8 mouse cellular contexts compared by ENCODE assay signal in genomic region chr14:28417019-28417418, GRCm38 (mm10).
A peak's percentile ranks its signal among the peaks of the same experiment; 100 is the strongest.
DNase-seq lines count a peak whose midpoint lies in the region; ATAC-seq and TF ChIP-seq lines count a peak whose summit lies in the region.
"Had no signal": no experiment of that assay in that cellular context is flagged by ENCODE, and none has a peak within 500 bp of the region (broad histone marks: within the 10 kb centered on the region; RNA-seq: fewer than 3 reads in every experiment).

No protein-coding gene starts in this region.

- WGBS in midbrain, embryonic 15.5 days = 19% methylated on average over 8 of the region's 8 CpGs
- WGBS in midbrain, postnatal 0 days = 21% methylated on average over 8 of the region's 8 CpGs
- 17% methylated on average over 8 of the region's 8 CpGs for WGBS in forebrain, embryonic 15.5 days

- H3K27ac ChIP-seq in midbrain, embryonic 15.5 days = peak overlapping the region; percentile 12; the same call in 1 of the 2 replicates
- H3K27ac ChIP-seq in midbrain, postnatal 0 days (ENCODE audit: low read depth, low read length) = no peak overlapping the region
- 0 out of 2 replicates have a peak overlapping the region, but pooled peaks have one; percentile 0 for H3K27ac ChIP-seq in forebrain, embryonic 15.5 days (replicated peaks)

- peaks cover 7% of the 10 kb centered on the region for H3K4me1 ChIP-seq in midbrain, embryonic 15.5 days
- no peaks in the 10 kb centered on the region for H3K4me1 ChIP-seq in midbrain, postnatal 0 days (ENCODE audit: insufficient read depth, low read length)
- peaks cover 20% of the 10 kb centered on the region for H3K4me1 ChIP-seq in forebrain, embryonic 15.5 days

- no peaks in the 10 kb centered on the region for H3K9me3 ChIP-seq in midbrain, embryonic 15.5 days
- no peaks in the 10 kb centered on the region for H3K9me3 ChIP-seq in midbrain, postnatal 0 days (ENCODE audit: low read length)
- no peaks in the 10 kb centered on the region for H3K9me3 ChIP-seq in forebrain, embryonic 15.5 days

- H3K4me2 ChIP-seq in midbrain, embryonic 15.5 days = no peak overlapping the region
- no peak overlapping the region for H3K4me2 ChIP-seq in midbrain, postnatal 0 days (ENCODE audit: low read depth, low read length, poor library complexity, severe bottlenecking)
- no peak overlapping the region for H3K4me2 ChIP-seq in forebrain, embryonic 15.5 days (replicated peaks)

- H3K27me3 ChIP-seq in midbrain, embryonic 15.5 days (replicated peaks) = no peaks in the 10 kb centered on the region
- H3K27me3 ChIP-seq in midbrain, postnatal 0 days (ENCODE audit: insufficient read depth, low read length) = no peaks in the 10 kb centered on the region
- H3K27me3 ChIP-seq in forebrain, embryonic 15.5 days = no peaks in the 10 kb centered on the region
- H3K27me3 ChIP-seq: Patski had no signal

- no peak for ATAC-seq in midbrain, embryonic 15.5 days (replicated peaks)
- no peak for ATAC-seq in midbrain, postnatal 0 days (ENCODE audit: low FRiP score)
- ATAC-seq in forebrain, embryonic 15.5 days (replicated peaks) = 0 out of 2 replicates have a peak, but pooled peaks have one; percentile 27
- ATAC-seq: Patski had no signal

- DNase-seq in midbrain, postnatal 0 days (ENCODE audit: low spot score) = no peak
- peak; percentile 8 to 40 for DNase-seq in heart, postnatal 14 days
- peak; percentile 34 for DNase-seq in mesoderm, embryonic 11.5 days (ENCODE audit: low read depth, low spot score)
- no peak for DNase-seq in spleen, postnatal 36 days (ENCODE audit: low spot score in 2 of 2)
- no peak for DNase-seq in cerebellum, adult 18-20 months

- H3K36me3 ChIP-seq in midbrain, embryonic 15.5 days (replicated peaks) = no peaks in the 10 kb centered on the region
- H3K36me3 ChIP-seq in midbrain, postnatal 0 days (ENCODE audit: insufficient read depth, low read length) = no peaks in the 10 kb centered on the region
- no peaks in the 10 kb centered on the region for H3K36me3 ChIP-seq in forebrain, embryonic 15.5 days

- no peak for TF ChIP-seq CTCF in midbrain, postnatal 0 days (IDR thresholded peaks at IDR 0.05)

- intact Hi-C loops in heart, postnatal 14 days (cut with DNase I) = no loop called here

- no peak overlapping the region for H3K4me3 ChIP-seq in midbrain, embryonic 15.5 days
- H3K4me3 ChIP-seq in midbrain, postnatal 0 days (ENCODE audit: low read depth, low read length) = no peak overlapping the region
- H3K4me3 ChIP-seq in forebrain, embryonic 15.5 days = no peak overlapping the region

- H3K9ac ChIP-seq in midbrain, embryonic 15.5 days = no peak overlapping the region
- no peak overlapping the region for H3K9ac ChIP-seq in midbrain, postnatal 0 days (replicated peaks; ENCODE audit: low read length, poor library complexity, severe bottlenecking)
- no peak overlapping the region for H3K9ac ChIP-seq in forebrain, embryonic 15.5 days (replicated peaks)

Comparison
In these comparisons a context has a peak if more than half of its experiments do, and no peak if none do; other contexts are left out.
1. DNase-seq: peak in heart, postnatal 14 days (2 of 2) and mesoderm, embryonic 11.5 days (single experiment); none in midbrain, postnatal 0 days (single experiment), spleen, postnatal 36 days (0 of 2) and cerebellum, adult 18-20 months (0 of 2).